Mouse (Mus musculus) inflammation-experienced regulatory T-cells, adult 16 weeks (primary cell): Measurements from ENCODE around the gene Map3k13. TPM values are rescaled to one million over a fixed set of nuclear protein-coding genes. Genes with fewer than 3 reads are reported as not detected.

Experiments
- polyA plus RNA-seq: library from polyadenylated mRNA; unstranded; fragments of 100-300 nt; shearing (Covaris generic); gene quantifications from one replicate; pipeline ENCODE4 v1.2.1, GENCODE M21; 2017

The Map3k13 gene
- 0.46 TPM for polyA plus RNA-seq

DNA sequence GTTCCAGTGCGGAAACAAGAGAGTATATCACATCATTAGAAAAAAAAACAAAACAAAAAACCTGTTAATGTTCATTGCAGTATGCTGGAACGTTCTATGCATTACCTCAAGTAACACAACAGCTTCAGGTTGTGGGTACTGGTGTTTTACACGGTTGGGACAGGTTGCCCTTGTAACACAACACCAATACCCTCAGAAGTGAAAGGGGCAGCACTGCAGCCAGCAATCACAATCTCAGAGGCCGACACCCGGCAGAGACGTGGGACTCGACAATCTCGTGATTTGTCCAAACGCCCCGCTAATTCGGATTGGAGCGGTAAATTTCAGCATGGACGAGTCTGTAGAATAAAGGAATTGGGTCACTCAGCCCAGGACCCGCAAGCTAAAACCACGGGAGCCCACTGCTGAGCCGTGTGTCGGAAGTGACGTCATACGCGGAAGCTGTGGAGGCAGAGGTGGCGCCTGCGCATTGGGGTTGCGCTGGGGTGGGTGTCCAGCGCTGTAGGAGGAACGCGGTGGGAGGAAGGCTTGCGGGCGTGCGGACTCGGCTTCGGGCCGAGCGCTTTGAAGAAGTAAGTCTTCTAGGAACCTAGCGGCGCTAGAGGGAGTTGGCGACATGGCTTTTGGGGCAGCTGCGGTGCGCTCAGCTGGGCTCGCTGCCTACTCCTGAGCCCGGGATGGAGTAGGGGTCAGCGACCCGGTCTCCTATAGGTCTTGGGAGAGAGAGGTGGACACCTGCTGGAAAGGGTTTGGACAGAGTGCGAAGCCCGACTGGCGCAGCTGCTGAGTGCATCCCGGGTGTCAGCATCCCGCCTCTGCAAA, at the start of gene Map3k13:
Map3k13 (plus strand) TSS at position 472 of the 822 bp plus-strand sequence.

DNA sequence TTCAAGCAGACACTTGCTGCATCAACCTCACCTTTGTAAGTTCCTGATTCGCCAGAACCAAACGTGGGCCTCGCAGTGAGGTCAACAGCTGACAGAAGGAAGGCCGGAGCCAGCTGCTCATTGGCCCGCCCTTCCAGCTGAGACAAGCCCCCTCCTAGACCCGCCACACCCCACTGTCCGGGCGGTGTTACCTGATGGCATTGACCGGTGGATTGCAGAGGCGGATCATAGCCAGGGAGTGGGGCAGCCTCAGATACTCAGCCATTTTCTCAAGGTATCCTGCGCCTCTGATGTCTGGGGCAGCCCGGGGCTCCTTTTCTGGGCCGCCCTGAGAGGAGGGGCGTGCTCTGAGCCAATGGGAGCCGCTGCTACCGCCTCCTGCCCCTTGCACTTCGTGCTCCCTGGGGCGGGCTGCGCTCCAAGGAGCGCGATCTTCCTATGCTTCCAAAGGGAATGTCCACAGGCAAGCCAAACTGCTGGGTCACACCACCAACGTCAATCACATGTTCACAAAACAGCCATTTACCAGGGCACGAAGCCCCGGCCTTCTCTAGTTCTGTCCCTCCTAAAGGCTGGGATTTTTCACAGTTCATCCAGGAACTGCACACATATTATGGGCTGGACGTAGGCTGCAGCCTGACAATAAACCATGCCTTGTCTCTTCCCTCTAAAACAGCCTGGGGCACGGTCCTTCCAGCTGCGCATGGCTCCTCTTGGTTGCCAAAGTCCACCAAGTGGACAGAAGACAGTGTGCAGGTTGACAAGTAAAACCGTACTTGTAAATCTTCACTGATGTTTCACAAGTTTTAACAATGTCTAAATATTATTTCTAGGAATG, 6.4 kb upstream of the Map3k13 start, which contains the start of gene Ehhadh:
Ehhadh (minus strand) TSS at position 292 of the 838 bp plus-strand sequence.

DNA sequence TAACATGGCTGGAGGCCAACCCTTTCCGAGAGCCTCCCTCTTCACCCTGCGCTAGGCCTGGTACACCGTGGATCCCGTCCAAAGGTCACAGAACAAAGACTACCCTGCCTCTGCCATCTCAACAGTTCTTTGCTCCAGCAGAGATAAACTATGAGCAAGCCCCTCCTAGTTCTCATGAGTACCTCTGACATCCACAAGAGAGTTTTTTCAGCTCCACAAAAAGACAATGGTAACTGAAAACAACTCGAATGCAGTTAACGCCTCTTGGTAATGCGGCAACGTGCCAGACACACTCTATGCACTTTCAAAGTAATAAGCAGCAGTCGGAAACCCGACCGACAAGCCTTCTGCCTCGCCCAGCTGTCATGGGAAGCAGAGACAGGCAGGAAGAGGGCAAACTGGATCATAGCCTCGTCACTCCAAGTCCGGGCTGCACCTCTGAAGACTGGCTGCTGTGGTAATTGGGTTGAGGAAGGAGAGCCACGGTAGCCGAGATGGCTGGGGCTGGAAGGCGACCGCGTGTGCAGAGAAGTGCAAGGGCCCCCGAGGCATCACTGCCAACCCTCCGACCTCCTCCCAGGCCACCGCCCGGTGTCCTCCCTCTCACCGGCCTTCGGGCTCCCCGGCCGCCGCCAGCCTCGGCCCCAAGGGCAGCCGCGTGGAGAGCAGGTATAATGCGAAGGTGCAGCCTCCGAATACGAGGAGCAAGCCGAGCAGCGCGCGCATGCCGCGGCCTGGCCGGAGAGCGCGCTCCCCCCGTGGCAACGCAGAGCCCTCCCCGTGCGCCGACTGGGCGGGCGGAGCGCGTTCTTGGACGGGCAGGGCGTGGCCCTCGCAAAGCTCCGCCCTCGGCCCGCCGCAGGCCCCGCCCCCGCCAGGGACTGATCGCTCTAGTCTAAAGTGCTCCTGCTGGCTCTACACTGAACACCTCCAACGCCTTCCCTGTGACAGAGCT, 152.9 kb downstream of the Map3k13 start, which contains the start of gene Tmem41a:
Tmem41a (minus strand) TSS at position 792 of the 955 bp plus-strand sequence.

Other genes with a start within 250 kb of the Map3k13 start
- gene 2510009E07Rik, start 99.7 kb upstream of the Map3k13 start, polyA plus RNA-seq: 3.4 TPM
- 9.6 TPM for gene Ehhadh, start 6.5 kb upstream of the Map3k13 start, polyA plus RNA-seq
- gene Tmem41a, start 153.2 kb downstream of the Map3k13 start, polyA plus RNA-seq: 14.3 TPM
- 0.74 TPM for gene Liph, start 201.3 kb downstream of the Map3k13 start, polyA plus RNA-seq
- 13.3 TPM for gene Senp2, start 215.1 kb downstream of the Map3k13 start, polyA plus RNA-seq